Mouse (Mus musculus) hindlimb bud, embryonic 11.5 days (tissue): ENCODE measurements around the gene Olfr461.
"Not testable (repeated sequence)": the region's sequence is repeated elsewhere in the genome, so short reads cannot be mapped to it uniquely, and the experiment has no call there.

Experiments used
- DNase-seq: peaks from one replicate; pipeline ENCODE4 v3.0.0-alpha.2; 2012; ENCODE audit warnings: low read depth, low spot score; ENCODE audit errors: extremely low spot score

The Olfr461 gene

GRCm38 (mm10) chr6:40554950-40555349, at the start of gene Olfr461:
Gene Olfr461, minus strand, starts transcription at chr6:40555050.
- DNase-seq: no peak

GRCm38 (mm10) chr6:40598546-40598945, 43.7 kb upstream of the Olfr461 start:
- not testable (repeated sequence) for DNase-seq

GRCm38 (mm10) chr6:40594804-40595550, 40.1 kb upstream of the Olfr461 start:
- DNase-seq: no peak

- no peak for DNase-seq
These were observed 33.5 kb upstream of the Olfr461 start for GRCm38 (mm10) chr6:40588346-40588745.

- no peak for DNase-seq
These were observed 30.8 kb upstream of the Olfr461 start, which contains the start of gene Clec5a for GRCm38 (mm10) chr6:40585645-40586044. Gene Clec5a, minus strand, starts transcription at chr6:40585821.

- DNase-seq: no peak
These were observed 29.5 kb upstream of the Olfr461 start for GRCm38 (mm10) chr6:40584336-40584735.

GRCm38 (mm10) chr6:40576305-40576704, 21.5 kb upstream of the Olfr461 start:
- no peak for DNase-seq

- no peak for DNase-seq
These were observed 18.8 kb upstream of the Olfr461 start for GRCm38 (mm10) chr6:40573618-40574017.

GRCm38 (mm10) chr6:40569187-40569586, 14.3 kb upstream of the Olfr461 start, which contains the start of gene Olfr460:
Gene Olfr460, plus strand, starts transcription at chr6:40569487.
- DNase-seq: no peak

GRCm38 (mm10) chr6:40544690-40545089, 10.2 kb downstream of the Olfr461 start:
- DNase-seq: no peak

GRCm38 (mm10) chr6:40519408-40519807, 35.4 kb downstream of the Olfr461 start, which contains the start of gene Prss37:
Gene Prss37, minus strand, starts transcription at chr6:40519508.
- DNase-seq: no peak

- DNase-seq: no peak
These were observed 61.6 kb downstream of the Olfr461 start, which contains the start of gene Tas2r108 for GRCm38 (mm10) chr6:40493229-40493628. Gene Tas2r108, plus strand, starts transcription at chr6:40493529.
